Mouse (Mus musculus) MEL (cell line): ENCODE measurements around the gene Magohb. TPM values are rescaled to one million over a fixed set of nuclear protein-coding genes. Genes with fewer than 3 reads are reported as not detected.

Source experiments
- DNase-seq: peaks from one replicate; pipeline ENCODE4 v3.0.0; 2011; ENCODE audit warnings: low read depth, low spot score
- H3K27ac ChIP-seq: 2 replicates; pipeline ENCODE4 v1.5.1; 2012; ENCODE audit warnings: low read depth, mild to moderate bottlenecking, control low read depth, low read length, moderate library complexity; ENCODE audit not compliant: control insufficient read depth
- H3K27me3 ChIP-seq, 2 experiments: fragments of 150-350 bp in 1 of 2; sonication (generic) in 1 of 2; 2 replicates each; pipeline ENCODE4 v1.6.1; 2012; ENCODE audit warnings: low read length in 2 of 2, mild to moderate bottlenecking in 2 of 2, improper control_type of control experiment in 1 of 2, moderate library complexity in 1 of 2; ENCODE audit not compliant: insufficient read depth in 2 of 2, control insufficient read depth in 1 of 2
- H3K36me3 ChIP-seq, 2 experiments: 2 replicates each; pipeline ENCODE4 v1.6.1; 2012 to 2014; ENCODE audit warnings: low read length in 2 of 2, improper control_type of control experiment in 1 of 2, inconsistent platforms in 1 of 2, mild to moderate bottlenecking in 1 of 2; ENCODE audit not compliant: insufficient read depth in 2 of 2, control insufficient read depth in 1 of 2
- H3K4me1 ChIP-seq, 2 experiments: fragments of 150-350 bp in 1 of 2; sonication (generic) in 1 of 2; 2 replicates each; pipeline ENCODE4 v1.6.1; 2012; ENCODE audit warnings: low read length in 2 of 2, improper control_type of control experiment in 1 of 2, mild to moderate bottlenecking in 1 of 2; ENCODE audit not compliant: insufficient read depth in 2 of 2, control insufficient read depth in 1 of 2
- H3K4me3 ChIP-seq, 2 experiments: fragments of 150-350 bp in 1 of 2; sonication (generic) in 1 of 2; 2 replicates each; pipeline ENCODE4 v1.5.1; 2012; ENCODE audit warnings: low read depth in 2 of 2, low read length in 2 of 2, mild to moderate bottlenecking in 2 of 2, moderate library complexity in 2 of 2, control low read depth in 1 of 2, improper control_type of control experiment in 1 of 2; ENCODE audit not compliant: control insufficient read depth in 1 of 2, insufficient read depth in 1 of 2
- H3K79me2 ChIP-seq: 2 replicates; pipeline ENCODE4 v1.6.1; 2012; ENCODE audit warnings: mild to moderate bottlenecking, low read length, moderate library complexity; ENCODE audit not compliant: control insufficient read depth, poor library complexity, insufficient read depth
- H3K9ac ChIP-seq: 2 replicates; pipeline ENCODE4 v1.6.1; 2012; ENCODE audit warnings: low read depth, mild to moderate bottlenecking, control low read depth, low read length, moderate library complexity; ENCODE audit not compliant: control insufficient read depth, poor library complexity, severe bottlenecking
- H3K9me3 ChIP-seq: fragments of 150-350 bp; sonication (generic); replicated peaks from 2 replicates; pipeline ENCODE4 v1.6.1; 2012; ENCODE audit warnings: mild to moderate bottlenecking, low read length, improper control_type of control experiment, moderate library complexity; ENCODE audit not compliant: insufficient read depth
- CHD2 ChIP-seq: IDR thresholded peaks from 2 replicates; pipeline ENCODE4 v1.6.1; 2011; ENCODE audit warnings: low read length, improper control_type of control experiment
- EP300 ChIP-seq, 2 experiments: IDR thresholded peaks; 2 replicates each; pipeline ENCODE4 v1.6.1; 2011; ENCODE audit warnings: improper control_type of control experiment in 2 of 2, low read length in 2 of 2, low read depth in 1 of 2, mild to moderate bottlenecking in 1 of 2
- ETS1 ChIP-seq: IDR thresholded peaks from 2 replicates; pipeline ENCODE4 v1.6.1; 2012; ENCODE audit warnings: low read depth, mild to moderate bottlenecking, inconsistent platforms, low read length, improper control_type of control experiment, moderate library complexity
- GATA1 ChIP-seq: IDR thresholded peaks from 2 replicates; pipeline ENCODE4 v1.6.1; 2011; ENCODE audit warnings: low read depth, low read length, improper control_type of control experiment
- HCFC1 ChIP-seq: IDR thresholded peaks from 2 replicates; pipeline ENCODE4 v1.6.1; 2012; ENCODE audit warnings: low read depth, mild to moderate bottlenecking, inconsistent platforms, low read length, improper control_type of control experiment, moderate library complexity
- MAX ChIP-seq: IDR thresholded peaks from 2 replicates; pipeline ENCODE4 v1.6.1; 2011; ENCODE audit warnings: low read length, improper control_type of control experiment
- MEF2A ChIP-seq: IDR thresholded peaks from 2 replicates; pipeline ENCODE4 v1.6.1; 2014; ENCODE audit warnings: low read depth, mild to moderate bottlenecking, inconsistent platforms, low read length, improper control_type of control experiment; ENCODE audit not compliant: poor library complexity, insufficient replicate concordance, severe bottlenecking; ENCODE audit errors: extremely low read depth
- NRF1 ChIP-seq: IDR thresholded peaks from 2 replicates; pipeline ENCODE4 v1.6.1; 2014; ENCODE audit warnings: low read depth, mild to moderate bottlenecking, inconsistent platforms, low read length, improper control_type of control experiment, moderate library complexity; ENCODE audit not compliant: poor library complexity, insufficient read depth, severe bottlenecking
- POLR2AphosphoS2 ChIP-seq: IDR thresholded peaks from 2 replicates; pipeline ENCODE4 v1.6.1; 2011; ENCODE audit warnings: low read length, improper control_type of control experiment
- POLR2AphosphoS5 ChIP-seq: IDR thresholded peaks from 2 replicates; pipeline ENCODE4 v1.6.1; 2012; ENCODE audit warnings: low read depth, borderline replicate concordance, mild to moderate bottlenecking, inconsistent platforms, low read length, moderate library complexity, mixed read lengths
- RCOR1 ChIP-seq: IDR thresholded peaks from 2 replicates; pipeline ENCODE4 v1.6.1; 2012; ENCODE audit warnings: low read depth, mild to moderate bottlenecking, inconsistent platforms, low read length, improper control_type of control experiment
- SIN3A ChIP-seq: IDR thresholded peaks from 2 replicates; pipeline ENCODE4 v1.6.1; 2012; ENCODE audit warnings: low read length, improper control_type of control experiment, inconsistent platforms
- TBP ChIP-seq: IDR thresholded peaks from 2 replicates; pipeline ENCODE4 v1.8.0; 2011; ENCODE audit warnings: low read depth, low read length, improper control_type of control experiment
- UBTF ChIP-seq: IDR thresholded peaks from 2 replicates; pipeline ENCODE4 v1.6.1; 2012; ENCODE audit warnings: low read depth, mild to moderate bottlenecking, inconsistent platforms, low read length, improper control_type of control experiment, moderate library complexity, borderline replicate concordance; ENCODE audit not compliant: insufficient read depth
- USF2 ChIP-seq, 2 experiments: IDR thresholded peaks; 2 replicates each; pipeline ENCODE4 v1.6.1; 2011 to 2012; ENCODE audit warnings: improper control_type of control experiment in 2 of 2, low read length in 2 of 2, borderline replicate concordance in 1 of 2, inconsistent platforms in 1 of 2, low read depth in 1 of 2, mild to moderate bottlenecking in 1 of 2; ENCODE audit not compliant: insufficient read depth in 1 of 2
- ZC3H11A ChIP-seq: IDR thresholded peaks from 2 replicates; pipeline ENCODE4 v1.6.1; 2012; ENCODE audit warnings: low read depth, mild to moderate bottlenecking, inconsistent platforms, low read length, improper control_type of control experiment
- ZMIZ1 ChIP-seq: IDR thresholded peaks from 2 replicates; pipeline ENCODE4 v1.6.1; 2012; ENCODE audit warnings: low read depth, mild to moderate bottlenecking, inconsistent platforms, low read length, improper control_type of control experiment, moderate library complexity
- polyA plus RNA-seq, 2 experiments: library from polyadenylated mRNA; stranded (reverse) in 1 of 2; unstranded in 1 of 2; fragments of >175 nt in 1 of 2; fragments of >200 nt in 1 of 2; gene quantifications; 2 replicates each; pipeline versions ENCODE4 v1.2.1 to v1.2.4; 2012; ENCODE audit warnings: low replicate concordance in 2 of 2, low read depth in 1 of 2; ENCODE audit not compliant: insufficient read length in 2 of 2, insufficient read depth in 1 of 2, missing spikeins in 1 of 2
- total RNA-seq: library from RNA; depleted of rRNA; stranded (reverse); fragments of 300-350 nt; gene quantifications from 2 replicates; pipeline ENCODE4 v1.2.3, GENCODE M21; 2012

The Magohb gene
- total and polyA plus RNA-seq, 3 experiments = 31.4 to 38.2 TPM; not detected in 1

GRCm38 (mm10) chr6:131272311-131272710, 20.7 kb downstream of the Magohb start:
- peaks cover 0 to 9% of the 10 kb centered on the region in 2 experiments; a peak in 2 of 4 replicates for H3K36me3 ChIP-seq
- no peak for DNase-seq
- no peak overlapping the region for H3K9ac ChIP-seq
- TF ChIP-seq POLR2AphosphoS2 = no peak
- TF ChIP-seq ZC3H11A = no peak
- no peak for TF ChIP-seq CHD2
- no peak for TF ChIP-seq GATA1
- no peak for TF ChIP-seq TBP
- TF ChIP-seq MAX = no peak
- no peak for TF ChIP-seq POLR2AphosphoS5
- TF ChIP-seq USF2 (IDR thresholded peaks at IDR 0.05; ENCODE audit: borderline replicate concordance in 1 of 2, insufficient read depth in 1 of 2, low read depth in 1 of 2, low read length in 2 of 2) = no peak
- TF ChIP-seq NRF1 = no peak
- no peak for TF ChIP-seq MEF2A
- no peak for TF ChIP-seq UBTF
- no peaks in the 10 kb centered on the region for H3K27me3 ChIP-seq
- H3K4me3 ChIP-seq = no peak overlapping the region
- H3K4me1 ChIP-seq = peaks cover 6 to 10% of the 10 kb centered on the region in 2 experiments
- no peaks in the 10 kb centered on the region for H3K79me2 ChIP-seq
- H3K9me3 ChIP-seq = no peaks in the 10 kb centered on the region
- H3K27ac ChIP-seq = no peak overlapping the region

- Histone ChIP-seq H3K27ac (no peak overlapping the region), H3K79me2 (no peaks in the 10 kb centered on the region), H3K9ac (no peak overlapping the region), H3K4me3 (no peak overlapping the region), H3K27me3 (no peaks in the 10 kb centered on the region), H3K4me1 (no peaks in the 10 kb centered on the region), H3K9me3 (no peaks in the 10 kb centered on the region), H3K36me3 (no peaks in the 10 kb centered on the region)
- TF ChIP-seq ETS1 = no peak
- no peak for TF ChIP-seq EP300 (IDR thresholded peaks at IDR 0.05; ENCODE audit: low read depth in 1 of 2, low read length in 2 of 2)
- no peak for DNase-seq
Observed at GRCm38 (mm10) chr6:131270312-131270711, 22.7 kb downstream of the Magohb start.

- H3K4me3 ChIP-seq = no peak overlapping the region
- H3K9me3 ChIP-seq = no peaks in the 10 kb centered on the region
- H3K27ac ChIP-seq = no peak overlapping the region
- H3K4me1 ChIP-seq = no peaks in the 10 kb centered on the region
- H3K27me3 ChIP-seq = no peaks in the 10 kb centered on the region
- DNase-seq = no peak
- no peak for TF ChIP-seq NRF1
- no peak for TF ChIP-seq HCFC1
- no peak for TF ChIP-seq POLR2AphosphoS5
- no peak for TF ChIP-seq UBTF
- no peak for TF ChIP-seq ZC3H11A
- no peak for TF ChIP-seq RCOR1
- no peak for TF ChIP-seq ZMIZ1
- no peak for TF ChIP-seq EP300 (IDR thresholded peaks at IDR 0.05; ENCODE audit: low read depth in 1 of 2, low read length in 2 of 2)
- TF ChIP-seq SIN3A = no peak
- H3K9ac ChIP-seq = no peak overlapping the region
- no peaks in the 10 kb centered on the region for H3K79me2 ChIP-seq
- H3K36me3 ChIP-seq = no peaks in the 10 kb centered on the region
Observed at GRCm38 (mm10) chr6:131269599-131269998, 23.4 kb downstream of the Magohb start.
